Mouse (Mus musculus): ENCODE data around the gene 4930415O20Rik.
"Not testable (repeated sequence)": the region's sequence is repeated elsewhere in the genome, so short reads cannot be mapped to it uniquely, and the experiment has no call there.

4930415O20Rik gene

GRCm38 (mm10) chr15:98569216-98569615 is 1.6 kb upstream of the 4930415O20Rik start:
- no peak for DNase-seq

DNA sequence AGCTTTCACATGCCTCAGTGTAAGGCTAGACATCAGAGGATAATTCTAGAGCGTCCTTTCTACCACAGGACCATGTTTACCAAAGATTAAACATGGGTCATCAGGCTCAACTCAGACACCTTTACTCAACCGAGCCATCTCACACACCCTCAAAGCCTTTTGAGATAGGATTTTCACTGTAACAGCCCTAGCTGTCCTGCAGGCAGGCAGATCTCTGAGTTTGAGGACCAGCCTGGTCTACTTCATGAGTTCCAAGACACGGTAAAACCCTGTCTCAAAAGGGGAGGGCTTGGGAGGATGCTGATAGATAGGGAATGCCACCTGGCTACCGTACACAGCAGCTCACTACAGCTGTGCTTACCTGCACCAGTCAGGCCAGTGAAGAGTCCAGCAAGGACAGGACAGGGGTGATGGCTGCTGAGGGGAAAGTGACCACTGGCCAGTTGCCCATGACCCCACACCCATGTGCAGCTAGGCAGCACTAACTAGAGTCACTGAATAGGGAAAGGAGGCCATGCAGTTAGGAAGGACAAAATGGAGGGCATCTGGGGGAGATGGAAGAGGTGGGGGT is 924 bp upstream of the 4930415O20Rik start:
- peak in 1 of 2 experiments; percentile 30 for DNase-seq

DNA sequence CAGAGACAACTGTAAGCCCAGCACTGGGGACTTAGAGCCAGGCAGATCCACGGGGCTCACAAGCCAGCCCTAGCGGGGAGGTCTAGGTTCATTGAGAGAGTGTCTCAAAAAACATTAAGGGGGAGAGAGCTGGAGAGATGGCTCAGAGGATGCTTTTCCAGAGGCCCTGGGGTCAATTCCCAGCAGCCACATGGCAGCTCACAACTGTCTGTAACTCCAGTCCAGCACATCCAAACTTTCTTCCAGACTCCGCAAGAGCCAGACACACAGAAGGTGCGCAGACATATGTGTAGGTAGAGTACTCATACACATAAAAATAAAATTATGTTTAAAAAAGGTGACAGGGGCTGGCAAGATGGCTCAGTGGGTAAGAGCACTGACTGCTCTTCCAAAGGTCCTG is 2.5 kb downstream of the 4930415O20Rik start:
- DNase-seq: no peak

DNA sequence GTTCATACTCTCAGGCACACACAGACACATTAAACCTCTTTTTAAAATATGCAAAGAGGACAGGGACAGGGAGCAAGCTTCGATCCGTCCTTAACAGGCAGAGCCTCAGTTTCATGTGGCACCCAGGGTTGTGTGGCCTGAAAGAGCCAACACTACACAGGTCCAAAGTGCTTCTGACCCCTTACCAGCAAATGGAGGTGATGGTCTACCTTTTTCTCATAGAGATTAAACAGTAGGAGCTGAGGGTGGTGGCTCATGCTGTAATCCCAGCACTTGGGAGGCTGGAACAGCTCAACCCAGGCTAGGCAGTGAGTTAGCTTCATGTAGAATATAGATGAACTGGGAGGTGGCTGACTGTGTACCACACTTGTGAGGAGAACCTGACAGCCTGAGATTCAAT is 8.5 kb downstream of the 4930415O20Rik start:
- DNase-seq: no peak

GRCm38 (mm10) chr15:98579795-98580464 is 9.1 kb downstream of the 4930415O20Rik start:
- peak; percentile 89 to 91 for DNase-seq

DNA sequence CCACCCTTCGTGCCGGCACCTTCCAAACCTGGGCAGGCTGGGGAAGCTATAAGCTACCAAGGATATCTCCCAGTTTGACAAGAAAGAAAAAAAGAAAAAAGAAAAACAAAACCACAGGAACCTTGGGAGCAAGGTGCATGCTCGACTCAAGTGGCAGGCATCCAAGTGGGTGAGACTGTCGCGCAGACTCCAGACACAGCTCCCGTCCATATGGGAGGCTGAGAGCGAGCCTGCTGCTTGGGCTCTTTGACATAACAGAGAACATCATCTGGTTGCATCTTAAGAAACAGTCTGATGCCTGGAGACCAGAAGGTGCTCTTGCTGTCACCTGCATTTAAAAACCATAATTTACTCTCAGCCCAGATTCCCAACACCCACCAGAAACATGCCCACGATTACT is 11.6 kb downstream of the 4930415O20Rik start:
- peak; percentile 26 to 37 for DNase-seq

GRCm38 (mm10) chr15:98582996-98583395 is 12.2 kb downstream of the 4930415O20Rik start:
- no peak for DNase-seq

DNA sequence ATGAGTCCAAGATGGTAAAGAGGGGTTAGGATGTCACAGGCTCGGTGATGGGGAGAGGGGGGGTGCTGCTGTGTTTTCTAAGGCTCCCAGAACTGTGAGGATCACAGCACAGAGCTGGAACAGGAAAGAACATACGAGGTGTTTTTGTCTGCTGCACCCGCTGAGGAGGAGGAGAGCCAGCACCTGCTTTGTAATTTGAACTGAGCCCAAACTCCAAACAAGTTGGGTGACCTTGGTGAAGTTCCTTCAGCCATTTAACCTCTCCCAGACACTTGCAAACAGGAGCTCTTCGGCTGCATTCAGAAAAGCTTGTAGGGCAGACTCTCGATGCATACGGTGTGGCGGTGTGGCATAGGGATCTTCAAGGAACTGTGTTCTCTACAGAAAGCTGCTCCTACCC is 14.6 kb downstream of the 4930415O20Rik start:
- no peak for DNase-seq

DNA sequence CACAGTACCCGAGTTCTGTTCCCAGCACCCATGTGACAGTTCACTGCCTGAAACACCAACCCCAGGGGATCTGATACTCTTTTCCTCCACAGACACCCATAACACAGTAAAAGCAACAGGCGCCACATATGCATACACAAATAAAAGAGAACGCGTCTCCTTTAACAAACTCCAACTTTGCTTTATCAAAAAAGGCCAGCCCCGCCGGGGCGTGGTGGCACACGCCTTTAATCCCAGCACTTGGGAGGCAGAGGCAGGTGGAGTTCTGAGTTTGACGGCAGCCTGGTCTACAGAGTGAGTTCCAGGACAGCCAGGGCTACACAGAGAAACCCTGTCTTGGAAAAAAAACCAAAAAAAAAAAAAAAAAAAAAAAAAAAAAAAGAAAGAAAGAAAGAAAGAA is 15.3 kb downstream of the 4930415O20Rik start:
- DNase-seq: not testable (repeated sequence)

DNA sequence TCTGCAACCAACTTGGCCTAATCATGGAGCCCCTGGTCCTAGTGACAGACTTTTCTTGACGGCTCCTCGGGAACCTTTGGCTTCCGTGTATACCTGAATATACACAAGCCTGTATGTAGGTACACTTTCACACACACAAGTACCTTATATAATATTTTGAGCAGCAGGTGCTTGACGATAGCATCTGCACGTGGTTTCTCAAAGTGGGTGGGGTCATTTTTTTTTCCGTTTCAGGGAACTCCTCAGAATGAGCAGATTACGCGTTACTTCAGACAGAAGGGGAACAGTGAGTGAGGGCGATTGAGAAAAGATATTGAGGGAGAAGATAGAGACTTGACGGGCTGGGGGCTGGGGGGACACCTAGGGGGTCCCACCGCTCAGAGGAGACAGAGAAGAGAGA is 16.9 kb downstream of the 4930415O20Rik start:
- no peak for DNase-seq

- DNase-seq: no peak
Observed at GRCm38 (mm10) chr15:98589640-98590336, 19.0 kb downstream of the 4930415O20Rik start.

GRCm38 (mm10) chr15:98591396-98591795 is 20.6 kb downstream of the 4930415O20Rik start:
- no peak for DNase-seq

DNA sequence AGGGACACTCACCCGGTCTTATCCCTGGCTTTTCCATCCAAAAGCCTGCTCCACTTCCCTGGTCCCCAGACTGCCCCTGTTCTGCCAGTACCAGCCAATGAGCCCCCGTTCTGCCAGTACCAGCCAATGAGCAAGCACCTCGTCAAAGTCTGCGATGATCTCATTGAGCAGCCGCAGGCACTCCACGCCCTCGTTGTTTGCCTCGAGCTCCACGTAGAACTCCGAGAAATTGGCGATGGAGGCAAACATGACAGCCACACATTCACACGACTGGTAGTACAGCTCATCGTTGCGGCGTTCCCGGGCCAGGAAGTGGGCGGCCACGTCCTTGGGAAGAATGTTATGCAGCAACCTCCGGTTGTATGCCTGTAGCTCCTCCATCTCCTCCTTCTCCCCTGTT is 23.4 kb downstream of the 4930415O20Rik start:
- no peak for DNase-seq

DNA sequence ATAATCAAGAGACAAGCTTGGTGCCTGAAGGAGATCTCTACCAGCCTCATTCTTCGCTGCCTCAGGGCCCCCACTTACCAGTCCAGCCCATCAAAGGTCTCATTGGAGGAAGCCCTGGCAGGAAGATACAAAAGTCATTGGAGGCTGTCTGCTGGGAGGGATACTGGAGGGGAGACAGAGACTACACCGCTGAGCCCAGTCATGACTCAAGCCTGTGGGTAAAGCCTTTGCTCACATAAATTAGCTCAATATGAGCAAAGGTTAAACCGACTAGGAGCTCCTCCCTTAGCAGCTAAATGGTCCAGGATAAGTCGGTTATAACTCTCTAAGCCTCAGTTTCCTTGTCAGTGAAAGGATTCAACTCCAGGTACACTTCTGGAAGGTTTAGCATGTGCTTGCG is 24.2 kb downstream of the 4930415O20Rik start:
- DNase-seq: no peak

GRCm38 (mm10) chr15:98596609-98597008 is 25.8 kb downstream of the 4930415O20Rik start:
- DNase-seq: no peak

DNA sequence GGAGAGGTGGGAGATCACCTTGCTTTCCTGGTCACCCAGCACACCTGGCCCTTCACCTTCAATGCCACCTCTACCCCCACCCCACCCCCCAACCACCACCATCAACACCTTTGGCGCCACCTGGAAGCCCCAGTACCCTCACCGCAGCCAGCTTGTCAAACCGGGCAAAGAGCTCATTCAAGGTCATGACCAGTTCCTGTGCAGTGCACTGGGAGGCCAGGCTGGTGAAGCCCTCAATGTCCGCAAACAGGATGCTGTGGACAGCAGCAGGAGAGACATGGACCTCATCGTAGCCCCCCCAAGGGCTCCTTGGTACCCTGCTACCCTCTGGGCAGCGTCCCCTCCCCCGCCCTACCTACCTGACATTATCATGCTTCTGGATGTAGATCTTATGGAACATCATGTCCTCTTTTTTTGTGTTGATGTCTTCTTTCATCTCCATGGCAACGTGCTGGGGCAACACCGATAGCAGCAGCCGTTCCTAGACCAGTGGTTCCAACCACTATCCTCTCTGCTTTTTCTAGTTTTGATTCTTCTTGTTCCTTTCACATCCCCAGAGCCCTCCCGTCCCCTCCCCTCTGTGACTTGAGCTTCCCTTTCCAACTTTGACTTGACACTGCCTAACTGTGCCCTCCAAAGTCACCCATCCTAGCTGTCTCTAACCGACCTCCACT is 29.4 kb downstream of the 4930415O20Rik start:
- no peak for DNase-seq

DNA sequence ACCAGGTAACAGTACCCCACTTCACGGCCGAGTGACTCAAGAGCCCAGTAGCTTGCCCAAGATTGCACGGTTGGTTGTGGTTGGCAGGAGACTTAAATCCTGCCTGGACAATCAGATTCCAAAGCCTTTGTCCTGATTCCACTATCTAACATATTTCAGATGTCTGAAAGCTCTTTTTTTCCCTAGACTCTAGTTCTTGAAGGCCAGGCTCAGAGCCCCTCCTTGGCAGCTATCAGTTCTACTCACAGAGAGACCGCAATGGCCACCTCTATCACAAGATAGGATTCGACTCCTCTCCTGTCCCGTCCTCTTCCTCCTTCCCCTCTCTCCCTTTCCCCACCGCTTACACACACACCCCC is 31.0 kb downstream of the 4930415O20Rik start:
- no peak for DNase-seq

GRCm38 (mm10) chr15:98602191-98602881 is 31.5 kb downstream of the 4930415O20Rik start:
- DNase-seq: no peak

DNA sequence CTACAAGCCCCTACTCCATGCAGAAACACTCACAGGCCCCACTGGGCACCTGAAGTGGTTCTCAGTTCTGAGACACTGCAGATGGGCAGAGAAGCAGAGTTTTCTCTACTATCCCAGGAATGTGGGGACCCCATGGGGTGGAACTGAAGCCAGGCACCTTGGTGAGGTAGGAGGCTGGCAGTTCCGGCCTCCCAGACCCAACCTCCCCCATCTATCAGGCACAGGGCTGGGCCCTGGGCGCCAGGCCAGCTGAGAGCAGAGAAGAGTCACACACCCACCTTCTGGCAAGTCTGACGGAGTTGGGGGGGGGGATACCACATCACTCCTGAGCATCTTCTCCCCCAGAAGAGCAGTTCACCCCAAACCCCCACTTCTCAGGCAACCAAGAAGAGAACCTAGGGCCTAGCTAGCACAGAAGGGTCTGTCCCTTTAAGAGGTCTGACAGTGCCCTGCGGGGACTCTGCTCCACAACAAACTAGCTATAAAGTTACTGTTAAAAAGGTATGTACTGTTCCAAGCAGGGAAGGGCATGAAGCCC is 32.2 kb downstream of the 4930415O20Rik start:
- DNase-seq: peak in 1 of 2 experiments; percentile 30

GRCm38 (mm10) chr15:98604041-98604575 is 33.3 kb downstream of the 4930415O20Rik start:
- DNase-seq: no peak

- peak in 1 of 2 experiments; percentile 2 for DNase-seq
Observed at GRCm38 (mm10) chr15:98606051-98606536, 35.3 kb downstream of the 4930415O20Rik start.

DNA sequence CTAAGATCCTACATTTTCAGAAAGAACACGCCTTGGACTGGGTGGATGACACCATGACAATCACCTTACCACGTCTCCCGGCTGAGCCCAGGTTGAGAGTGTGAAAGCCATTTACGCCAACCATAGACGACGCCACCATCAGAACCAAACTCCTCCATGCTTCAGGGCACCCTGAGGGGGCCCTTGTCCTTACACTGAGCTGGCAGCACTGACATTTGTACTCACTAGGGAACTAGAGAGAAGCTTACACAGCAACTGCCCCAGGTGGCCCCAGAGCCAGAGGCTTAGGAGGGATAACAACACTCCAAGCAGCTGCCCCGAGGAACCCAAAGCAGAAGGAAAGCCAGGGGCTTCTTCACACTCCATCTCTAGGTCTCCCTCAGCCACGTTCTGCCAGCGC is 35.9 kb downstream of the 4930415O20Rik start:
- DNase-seq: peak in 1 of 2 experiments; percentile 1
